Mouse (Mus musculus): ENCODE data around the gene Gm3029. TPM values are rescaled to one million over a fixed set of nuclear protein-coding genes. Genes with fewer than 3 reads are reported as not detected.
"Not testable (repeated sequence)": the region's sequence is repeated elsewhere in the genome, so short reads cannot be mapped to it uniquely, and the experiment has no call there.

The Gm3029 gene
- polyA plus RNA-seq (2015; fragmentation: Nextera tagmentation; extraction: Ambion mirVana): not detected in 2 replicates

DNA sequence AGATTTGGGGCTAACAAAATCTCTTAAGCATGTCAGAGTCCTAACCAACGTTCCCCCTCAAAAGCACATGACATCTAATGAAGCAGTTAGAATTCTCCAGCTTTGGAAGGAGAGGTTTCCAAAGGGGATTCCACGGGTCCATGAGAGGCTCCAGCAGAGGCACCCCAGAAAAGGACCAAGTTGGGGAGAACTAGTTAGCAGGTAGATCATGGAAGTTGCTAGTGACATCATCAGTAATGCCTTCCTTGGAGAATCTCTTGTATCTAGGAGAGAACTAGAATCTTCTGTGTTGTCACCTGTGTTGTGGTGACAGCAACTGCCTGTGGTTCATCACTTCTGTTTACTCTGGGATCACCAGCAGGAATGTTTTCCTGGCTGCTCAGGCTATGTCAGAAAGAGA, at the start of gene Gm3029:
Gene Gm3029, plus strand, starts transcription at position 301 of the 400 bp plus-strand sequence.
- not testable (repeated sequence) for H3K9me3 ChIP-seq (ENCODE audit: control insufficient read depth, low read length); H3K4me3 ChIP-seq (ENCODE audit: low read depth, low read length); H3K36me3 ChIP-seq (ENCODE audit: control insufficient read depth, insufficient read depth, low read length); H3K4me1 ChIP-seq (replicated peaks; ENCODE audit: control insufficient read depth, insufficient read depth); H3K9ac ChIP-seq (ENCODE audit: low read length); H3K4me2 ChIP-seq (replicated peaks; ENCODE audit: low read depth); H3K27me3 ChIP-seq (ENCODE audit: control insufficient read depth, insufficient read depth, low read length); ATAC-seq (ENCODE audit: low FRiP score, low TSS enrichment); H3K27ac ChIP-seq (replicated peaks); DNase-seq (ENCODE audit: low spot score)
- WGBS: no CpG with 5 or more reads among the region's 2 CpGs

DNA sequence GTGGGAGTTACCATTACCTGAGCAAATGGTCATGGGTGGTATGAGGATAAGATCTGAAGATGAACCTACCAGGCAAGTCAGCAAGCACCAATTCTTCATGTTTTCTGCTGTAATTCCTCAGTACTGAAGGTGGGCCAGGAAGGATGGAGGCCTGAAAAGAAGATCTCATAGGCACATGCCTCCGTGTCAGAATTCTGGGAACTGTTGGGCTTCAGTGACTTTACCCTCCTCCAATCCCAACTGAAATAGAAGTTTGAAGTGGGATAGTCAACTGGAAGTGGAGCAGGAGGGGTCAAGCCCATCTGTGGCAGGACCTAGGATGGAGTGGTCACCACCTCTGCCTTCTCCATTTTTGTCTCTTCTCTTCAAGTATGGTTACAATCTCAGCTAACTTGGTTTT, 47.7 kb upstream of the Gm3029 start, which contains the start of gene Gm2916:
Gene Gm2916, plus strand, starts transcription at position 301 of the 400 bp plus-strand sequence.
- WGBS: no CpG with 5 or more reads among the region's 1 CpGs
- not testable (repeated sequence) for H3K27ac ChIP-seq (replicated peaks); H3K4me3 ChIP-seq (ENCODE audit: low read depth, low read length); H3K9me3 ChIP-seq (ENCODE audit: control insufficient read depth, low read length); H3K4me1 ChIP-seq (replicated peaks; ENCODE audit: control insufficient read depth, insufficient read depth); H3K4me2 ChIP-seq (replicated peaks; ENCODE audit: low read depth); H3K36me3 ChIP-seq (ENCODE audit: control insufficient read depth, insufficient read depth, low read length); H3K9ac ChIP-seq (ENCODE audit: low read length); ATAC-seq (ENCODE audit: low FRiP score, low TSS enrichment); DNase-seq (ENCODE audit: low spot score); H3K27me3 ChIP-seq (ENCODE audit: control insufficient read depth, insufficient read depth, low read length)

DNA sequence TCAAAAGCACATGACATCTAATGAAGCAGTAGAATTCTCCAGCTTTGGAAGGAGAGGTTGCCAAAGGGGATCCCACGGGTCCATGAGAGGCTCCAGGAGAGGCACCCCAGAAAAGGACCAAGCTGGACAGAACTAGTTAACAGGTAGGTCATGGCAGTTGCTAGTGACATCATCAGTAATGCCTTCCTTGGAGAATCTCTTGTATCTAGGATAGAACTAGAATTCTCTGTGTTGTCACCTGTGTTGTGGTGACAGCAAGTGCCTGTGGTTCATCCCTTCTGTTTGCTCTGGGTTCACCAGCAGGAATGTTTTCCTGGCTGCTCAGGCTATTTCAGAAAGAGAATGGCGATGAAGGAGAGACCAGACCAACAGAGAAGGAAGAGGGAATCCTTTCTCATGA, 31.7 kb downstream of the Gm3029 start, which contains the start of gene Gm3095:
Gene Gm3095, plus strand, starts transcription at position 301 of the 400 bp plus-strand sequence.
- not testable (repeated sequence) for H3K36me3 ChIP-seq (ENCODE audit: control insufficient read depth, insufficient read depth, low read length); H3K4me1 ChIP-seq (replicated peaks; ENCODE audit: control insufficient read depth, insufficient read depth); H3K4me2 ChIP-seq (replicated peaks; ENCODE audit: low read depth); H3K9me3 ChIP-seq (ENCODE audit: control insufficient read depth, low read length); H3K9ac ChIP-seq (ENCODE audit: low read length); DNase-seq (ENCODE audit: low spot score); H3K4me3 ChIP-seq (ENCODE audit: low read depth, low read length); ATAC-seq (ENCODE audit: low FRiP score, low TSS enrichment); H3K27ac ChIP-seq (replicated peaks); H3K27me3 ChIP-seq (ENCODE audit: control insufficient read depth, insufficient read depth, low read length)
- WGBS: no CpG with 5 or more reads among the region's 2 CpGs

Other genes starting within 250 kb of the Gm3029 start
- gene Gm3043, start 243.0 kb upstream of the Gm3029 start, polyA plus RNA-seq (2015; fragmentation: Nextera tagmentation; extraction: Ambion mirVana): not detected in 2 replicates
- gene Gm3002, start 121.7 kb upstream of the Gm3029 start, polyA plus RNA-seq (2015; fragmentation: Nextera tagmentation; extraction: Ambion mirVana): not detected in 2 replicates
- gene Gm3033, start 85.5 kb upstream of the Gm3029 start, polyA plus RNA-seq (2015; fragmentation: Nextera tagmentation; extraction: Ambion mirVana): 0.53 TPM in 1 of 2 replicates, not detected in the other
- gene Gm2916, start 47.6 kb upstream of the Gm3029 start, polyA plus RNA-seq (2015; fragmentation: Nextera tagmentation; extraction: Ambion mirVana): 0.19 TPM in 1 of 2 replicates, not detected in the other
- not detected in 2 replicates for gene Gm3095, start 31.8 kb downstream of the Gm3029 start, polyA plus RNA-seq (2015; fragmentation: Nextera tagmentation; extraction: Ambion mirVana)
- 0.05 TPM in 1 of 2 replicates, not detected in the other for gene Gm3099, start 66.6 kb downstream of the Gm3029 start, polyA plus RNA-seq (2015; fragmentation: Nextera tagmentation; extraction: Ambion mirVana)
- 0.07 and 0.15 TPM in 2 replicates for gene Gm5796, start 92.2 kb downstream of the Gm3029 start, polyA plus RNA-seq (2015; fragmentation: Nextera tagmentation; extraction: Ambion mirVana)
- not detected in 2 replicates for gene Gm3115, start 152.4 kb downstream of the Gm3029 start, polyA plus RNA-seq (2015; fragmentation: Nextera tagmentation; extraction: Ambion mirVana)
- gene Gm8108, start 178.8 kb downstream of the Gm3029 start, polyA plus RNA-seq (2015; fragmentation: Nextera tagmentation; extraction: Ambion mirVana): 0.50 TPM in 1 of 2 replicates, not detected in the other
- gene Gm3127, start 233.3 kb downstream of the Gm3029 start, polyA plus RNA-seq (2015; fragmentation: Nextera tagmentation; extraction: Ambion mirVana): not detected in 2 replicates

Data from stomach, postnatal 0 days (tissue).